Mouse (Mus musculus): ENCODE data around the gene Yars. TPM values are rescaled to one million over a fixed set of nuclear protein-coding genes. Genes with fewer than 3 reads are reported as not detected.

Yars gene
- polyA plus RNA-seq, 1 experiment from 2014 or later = 112 TPM

GRCm38 (mm10) chr4:129223421-129224281 is 34.1 kb downstream of the Yars start:
- peak overlapping the region; percentile 24; the same call in 1 of the 2 replicates for H3K27ac ChIP-seq (ENCODE audit: low read depth, low read length)
- H3K4me1 ChIP-seq (ENCODE audit: control insufficient read depth, insufficient read depth, low read depth, low read length) = peaks cover 38% of the 10 kb centered on the region
- WGBS = 22% methylated on average over 49 of the region's 55 CpGs
- peak overlapping the region; percentile 45 for H3K4me2 ChIP-seq (ENCODE audit: low read length)
- H3K9me3 ChIP-seq (ENCODE audit: control insufficient read depth, low read length) = no peaks in the 10 kb centered on the region
- H3K36me3 ChIP-seq (ENCODE audit: control insufficient read depth, insufficient read depth, low read length) = peaks cover 20% of the 10 kb centered on the region
- ATAC-seq = 0 out of 2 replicates have a peak, but pooled peaks have one; percentile 5
- peak overlapping the region; percentile 4 for H3K4me3 ChIP-seq (ENCODE audit: low read length)
- H3K27me3 ChIP-seq (replicated peaks; ENCODE audit: control insufficient read depth, insufficient read depth, low read length) = no peaks in the 10 kb centered on the region; the same call in 1 of the 2 replicates
- H3K9ac ChIP-seq (ENCODE audit: low read depth, low read length) = peak overlapping the region; percentile 57

- Histone ChIP-seq H3K9me3 (ENCODE audit: control insufficient read depth, low read length) (no peaks in the 10 kb centered on the region), H3K4me3 (ENCODE audit: low read length) (no peak overlapping the region), H3K4me1 (ENCODE audit: control insufficient read depth, insufficient read depth, low read depth, low read length) (peaks cover 38% of the 10 kb centered on the region), H3K4me2 (ENCODE audit: low read length) (peak overlapping the region; percentile 61), H3K27ac (ENCODE audit: low read depth, low read length) (no peak overlapping the region), H3K36me3 (ENCODE audit: control insufficient read depth, insufficient read depth, low read length) (peaks cover 12% of the 10 kb centered on the region), H3K9ac (ENCODE audit: low read depth, low read length) (no peak overlapping the region; the same call in 1 of the 2 replicates), H3K27me3 (replicated peaks; ENCODE audit: control insufficient read depth, insufficient read depth, low read length) (no peaks in the 10 kb centered on the region; the same call in 1 of the 2 replicates)
- 96% methylated on average over 12 of the region's 12 CpGs for WGBS
- no peak for ATAC-seq
These were observed 35.8 kb downstream of the Yars start for GRCm38 (mm10) chr4:129225315-129225714.

- 0 out of 2 replicates have a peak, but pooled peaks have one; percentile 10 for ATAC-seq
- WGBS = 21% methylated on average over 5 of the region's 5 CpGs
These were observed 36.9 kb downstream of the Yars start for GRCm38 (mm10) chr4:129226441-129226963.

GRCm38 (mm10) chr4:129227170-129227984 is 37.8 kb downstream of the Yars start:
- H3K4me2 ChIP-seq (ENCODE audit: low read length) = peak overlapping the region; percentile 61
- H3K4me1 ChIP-seq (ENCODE audit: control insufficient read depth, insufficient read depth, low read depth, low read length) = peaks cover 38% of the 10 kb centered on the region
- H3K36me3 ChIP-seq (ENCODE audit: control insufficient read depth, insufficient read depth, low read length) = 0 out of 2 replicates have a peak, but pooled peaks cover 5% of the 10 kb centered on the region
- peak; percentile 43 for ATAC-seq
- peaks cover 2% of the 10 kb centered on the region for H3K27me3 ChIP-seq (replicated peaks; ENCODE audit: control insufficient read depth, insufficient read depth, low read length)
- no peaks in the 10 kb centered on the region for H3K9me3 ChIP-seq (ENCODE audit: control insufficient read depth, low read length)
- H3K27ac ChIP-seq (ENCODE audit: low read depth, low read length) = peak overlapping the region; percentile 79
- H3K9ac ChIP-seq (ENCODE audit: low read depth, low read length) = peak overlapping the region; percentile 68
- peak overlapping the region; percentile 51 for H3K4me3 ChIP-seq (ENCODE audit: low read length)
- WGBS = 7% methylated on average over 22 of the region's 22 CpGs

More at GRCm38 (mm10) chr4:129226441-129226963, 36.9 kb downstream of the Yars start:
- Histone ChIP-seq H3K4me3 (ENCODE audit: low read length) (peak overlapping the region; percentile 51), H3K9ac (ENCODE audit: low read depth, low read length) (peak overlapping the region; percentile 68), H3K4me2 (ENCODE audit: low read length) (peak overlapping the region; percentile 61), H3K36me3 (ENCODE audit: control insufficient read depth, insufficient read depth, low read length) (peaks cover 7% of the 10 kb centered on the region; the same call in 1 of the 2 replicates), H3K27me3 (replicated peaks; ENCODE audit: control insufficient read depth, insufficient read depth, low read length) (no peaks in the 10 kb centered on the region; the same call in 1 of the 2 replicates), H3K27ac (ENCODE audit: low read depth, low read length) (no peak overlapping the region; the same call in 1 of the 2 replicates), H3K4me1 (ENCODE audit: control insufficient read depth, insufficient read depth, low read depth, low read length) (peaks cover 38% of the 10 kb centered on the region), H3K9me3 (ENCODE audit: control insufficient read depth, low read length) (no peaks in the 10 kb centered on the region)

GRCm38 (mm10) chr4:129227985-129228381 is 38.4 kb downstream of the Yars start:
- H3K4me3 ChIP-seq (ENCODE audit: low read length) = peak overlapping the region; percentile 51
- WGBS = 15% methylated on average over 8 of the region's 8 CpGs
- peak overlapping the region; percentile 68 for H3K9ac ChIP-seq (ENCODE audit: low read depth, low read length)
- H3K36me3 ChIP-seq (ENCODE audit: control insufficient read depth, insufficient read depth, low read length) = 0 out of 2 replicates have a peak, but pooled peaks cover 3% of the 10 kb centered on the region
- no peak for ATAC-seq
- peaks cover 38% of the 10 kb centered on the region for H3K4me1 ChIP-seq (ENCODE audit: control insufficient read depth, insufficient read depth, low read depth, low read length)
- H3K4me2 ChIP-seq (ENCODE audit: low read length) = peak overlapping the region; percentile 61
- H3K27me3 ChIP-seq (replicated peaks; ENCODE audit: control insufficient read depth, insufficient read depth, low read length) = peaks cover 2% of the 10 kb centered on the region
- no peaks in the 10 kb centered on the region for H3K9me3 ChIP-seq (ENCODE audit: control insufficient read depth, low read length)
- peak overlapping the region; percentile 79 for H3K27ac ChIP-seq (ENCODE audit: low read depth, low read length)

GRCm38 (mm10) chr4:129230926-129231325 is 41.4 kb downstream of the Yars start:
- Histone ChIP-seq H3K4me2 (ENCODE audit: low read length) (no peak overlapping the region), H3K36me3 (ENCODE audit: control insufficient read depth, insufficient read depth, low read length) (no peaks in the 10 kb centered on the region), H3K4me3 (ENCODE audit: low read length) (no peak overlapping the region), H3K9me3 (ENCODE audit: control insufficient read depth, low read length) (no peaks in the 10 kb centered on the region), H3K9ac (ENCODE audit: low read depth, low read length) (no peak overlapping the region), H3K27me3 (replicated peaks; ENCODE audit: control insufficient read depth, insufficient read depth, low read length) (peaks cover 2% of the 10 kb centered on the region; the same call in 1 of the 2 replicates), H3K4me1 (ENCODE audit: control insufficient read depth, insufficient read depth, low read depth, low read length) (peaks cover 19% of the 10 kb centered on the region), H3K27ac (ENCODE audit: low read depth, low read length) (no peak overlapping the region)
- no peak for ATAC-seq
- 54% methylated on average over 8 of the region's 8 CpGs for WGBS

- no peak overlapping the region for H3K9ac ChIP-seq (ENCODE audit: low read depth, low read length)
- no peak for ATAC-seq
- no peak overlapping the region for H3K4me3 ChIP-seq (ENCODE audit: low read length)
- peaks cover 2% of the 10 kb centered on the region; the same call in 1 of the 2 replicates for H3K27me3 ChIP-seq (replicated peaks; ENCODE audit: control insufficient read depth, insufficient read depth, low read length)
- no peak overlapping the region for H3K27ac ChIP-seq (ENCODE audit: low read depth, low read length)
- no peaks in the 10 kb centered on the region for H3K36me3 ChIP-seq (ENCODE audit: control insufficient read depth, insufficient read depth, low read length)
- no peaks in the 10 kb centered on the region for H3K9me3 ChIP-seq (ENCODE audit: control insufficient read depth, low read length)
- peaks cover 11% of the 10 kb centered on the region for H3K4me1 ChIP-seq (ENCODE audit: control insufficient read depth, insufficient read depth, low read depth, low read length)
- WGBS = 74% methylated on average over 12 of the region's 12 CpGs
- no peak overlapping the region for H3K4me2 ChIP-seq (ENCODE audit: low read length)
These were observed 42.3 kb downstream of the Yars start for GRCm38 (mm10) chr4:129231594-129232450.

Measured in hindbrain, embryonic 16.5 days (tissue).